Mouse (Mus musculus) liver, embryonic 13.5 days (tissue): ENCODE data around the gene Abtb1. TPM values are rescaled to one million over a fixed set of nuclear protein-coding genes. Genes with fewer than 3 reads are reported as not detected.

Experiments
- polyA plus RNA-seq: library from polyadenylated mRNA; unstranded; fragments of >200 nt; fragmentation: Nextera tagmentation; extraction: Ambion mirVana; gene quantifications from 2 replicates; pipeline ENCODE4 v1.2.1, GENCODE M21; 2015

Gene Abtb1
- polyA plus RNA-seq, 1 experiment from 2014 or later: 45.5 TPM

Other genes starting within 250 kb of the Abtb1 start
- 1.1 and 1.6 TPM in 2 replicates for gene Kbtbd12, start 204.0 kb downstream of the Abtb1 start, polyA plus RNA-seq
- 66.8 and 68.8 TPM in 2 replicates for gene Mgll, start 117.6 kb downstream of the Abtb1 start, polyA plus RNA-seq
- 2.3 and 2.9 TPM in 2 replicates for gene Podxl2, start 33.1 kb upstream of the Abtb1 start, polyA plus RNA-seq
- 186 and 202 TPM in 2 replicates for gene Mcm2, start 56.8 kb upstream of the Abtb1 start, polyA plus RNA-seq
- 42.8 and 46.0 TPM in 2 replicates for gene Tpra1, start 60.3 kb upstream of the Abtb1 start, polyA plus RNA-seq